Mouse (Mus musculus): ENCODE data around the gene Vmn2r65. TPM values are rescaled to one million over a fixed set of nuclear protein-coding genes. Genes with fewer than 3 reads are reported as not detected.

The Vmn2r65 gene
- not detected in 2 replicates for polyA plus RNA-seq (2015; fragmentation: Nextera tagmentation; extraction: Ambion mirVana)

GRCm38 (mm10) chr7:84964015-84964414, at the start of gene Vmn2r65:
Gene Vmn2r65, minus strand, starts transcription at chr7:84964115.
- H3K36me3 ChIP-seq (replicated peaks): no peaks in the 10 kb centered on the region
- no peak within 1 kb of the TSS for H3K4me2 ChIP-seq
- 48% methylated on average over 1 of the region's 1 CpGs for WGBS
- H3K27me3 ChIP-seq (replicated peaks): no peaks in the 10 kb centered on the region
- no peak for ATAC-seq (replicated peaks)
- H3K4me3 ChIP-seq: no peak within 1 kb of the TSS
- H3K9ac ChIP-seq: no peak within 1 kb of the TSS
- no peaks in the 10 kb centered on the region for H3K4me1 ChIP-seq
- no peak within 1 kb of the TSS for H3K27ac ChIP-seq
- peaks cover 5% of the 10 kb centered on the region; the same call in 1 of the 2 replicates for H3K9me3 ChIP-seq

- Histone ChIP-seq H3K9me3 (no peaks in the 10 kb centered on the region), H3K4me3 (no peak within 1 kb of the TSS), H3K9ac (no peak within 1 kb of the TSS), H3K36me3 (replicated peaks) (no peaks in the 10 kb centered on the region), H3K4me1 (no peaks in the 10 kb centered on the region), H3K4me2 (no peak within 1 kb of the TSS), H3K27ac (no peak within 1 kb of the TSS), H3K27me3 (replicated peaks) (no peaks in the 10 kb centered on the region)
- no peak for ATAC-seq (replicated peaks)
- WGBS: 81% methylated on average over 1 of the region's 1 CpGs
These were observed 48.3 kb upstream of the Vmn2r65 start, which contains the start of gene Vmn2r66 for GRCm38 (mm10) chr7:85012168-85012567. Gene Vmn2r66, minus strand, starts transcription at chr7:85012268.

GRCm38 (mm10) chr7:84996694-84997093, 32.8 kb upstream of the Vmn2r65 start:
- no peak overlapping the region for H3K27ac ChIP-seq
- WGBS: 71% methylated on average over 2 of the region's 2 CpGs
- no peaks in the 10 kb centered on the region for H3K9me3 ChIP-seq
- H3K36me3 ChIP-seq (replicated peaks): no peaks in the 10 kb centered on the region
- H3K4me3 ChIP-seq: no peak overlapping the region
- H3K4me1 ChIP-seq: no peaks in the 10 kb centered on the region
- H3K9ac ChIP-seq: no peak overlapping the region
- no peak overlapping the region for H3K4me2 ChIP-seq
- ATAC-seq (replicated peaks): no peak
- H3K27me3 ChIP-seq (replicated peaks): no peaks in the 10 kb centered on the region

Other genes with a start within 250 kb of the Vmn2r65 start
- not detected in 2 replicates for gene Olfr291, start 110.6 kb downstream of the Vmn2r65 start, polyA plus RNA-seq (2015; fragmentation: Nextera tagmentation; extraction: Ambion mirVana)
- not detected in 2 replicates for gene Vmn2r66, start 48.2 kb upstream of the Vmn2r65 start, polyA plus RNA-seq (2015; fragmentation: Nextera tagmentation; extraction: Ambion mirVana)
- not detected in 2 replicates for gene Vmn2r67, start 191.9 kb upstream of the Vmn2r65 start, polyA plus RNA-seq (2015; fragmentation: Nextera tagmentation; extraction: Ambion mirVana)